Mouse (Mus musculus) limb, embryonic 11.5 days (tissue): ENCODE results near the gene Scarb1. TPM values are rescaled to one million over a fixed set of nuclear protein-coding genes. Genes with fewer than 3 reads are reported as not detected.

Experiments
- ATAC-seq: fragments of 200-750 bp; cut with Nextera tagmentation; 2 replicates; pipeline ENCODE4 v1.8.0; 2017; ENCODE audit warnings: low read depth; ENCODE audit not compliant: insufficient number of reproducible peaks, low FRiP score, low TSS enrichment
- DNase-seq: peaks from one replicate; pipeline ENCODE4 v3.0.0-alpha.2; 2015; ENCODE audit warnings: low spot score
- H3K27ac ChIP-seq: fragments of 300-500 bp; sonication (generic); replicated peaks from 2 replicates; pipeline ENCODE4 v1.5.1; 2014; ENCODE audit warnings: low read depth, mild to moderate bottlenecking, low read length
- H3K27me3 ChIP-seq: fragments of 300-500 bp; sonication (generic); 2 replicates; pipeline ENCODE4 v1.6.1; 2014; ENCODE audit warnings: mild to moderate bottlenecking, low read length, mixed read lengths; ENCODE audit not compliant: control insufficient read depth, insufficient read depth
- H3K36me3 ChIP-seq: fragments of 300-500 bp; sonication (generic); 2 replicates; pipeline ENCODE4 v1.6.1; 2014; ENCODE audit warnings: mild to moderate bottlenecking, low read length, moderate library complexity, mixed read lengths; ENCODE audit not compliant: control insufficient read depth, insufficient read depth
- H3K4me1 ChIP-seq: fragments of 300-500 bp; sonication (generic); 2 replicates; pipeline ENCODE4 v1.6.1; 2014; ENCODE audit warnings: low read length, mixed read lengths; ENCODE audit not compliant: control insufficient read depth, insufficient read depth
- H3K4me2 ChIP-seq: fragments of 300-500 bp; sonication (generic); 2 replicates; pipeline ENCODE4 v1.6.1; 2014; ENCODE audit warnings: low read depth, mild to moderate bottlenecking, moderate library complexity; ENCODE audit not compliant: severe bottlenecking
- H3K4me3 ChIP-seq: fragments of 300-500 bp; sonication (generic); 2 replicates; pipeline ENCODE4 v1.5.1; 2014; ENCODE audit warnings: low read depth, low read length
- H3K9ac ChIP-seq: fragments of 300-500 bp; sonication (generic); 2 replicates; pipeline ENCODE4 v1.6.1; 2014; ENCODE audit warnings: mild to moderate bottlenecking, low read length
- H3K9me3 ChIP-seq: fragments of 300-500 bp; sonication (generic); 2 replicates; pipeline ENCODE4 v1.6.1; 2016; ENCODE audit warnings: low read length; ENCODE audit not compliant: control insufficient read depth
- WGBS: fragments of 180-500 bp; shearing (Covaris S2); extraction: QIAGEN DNeasy Blood & Tissue Kit; methylation state at CpG from one replicate; pipeline ENCODE4 v1.1.7; 2014; 5-methylcytosine and 5-hydroxymethylcytosine counted together
- polyA plus RNA-seq: library from polyadenylated mRNA; unstranded; fragments of >200 nt; fragmentation: Nextera tagmentation; extraction: Ambion mirVana; gene quantifications from 2 replicates; pipeline ENCODE4 v1.2.1, GENCODE M21; 2014

The Scarb1 gene
- polyA plus RNA-seq, 1 experiment from 2014 or later = 30.3 TPM

DNA sequence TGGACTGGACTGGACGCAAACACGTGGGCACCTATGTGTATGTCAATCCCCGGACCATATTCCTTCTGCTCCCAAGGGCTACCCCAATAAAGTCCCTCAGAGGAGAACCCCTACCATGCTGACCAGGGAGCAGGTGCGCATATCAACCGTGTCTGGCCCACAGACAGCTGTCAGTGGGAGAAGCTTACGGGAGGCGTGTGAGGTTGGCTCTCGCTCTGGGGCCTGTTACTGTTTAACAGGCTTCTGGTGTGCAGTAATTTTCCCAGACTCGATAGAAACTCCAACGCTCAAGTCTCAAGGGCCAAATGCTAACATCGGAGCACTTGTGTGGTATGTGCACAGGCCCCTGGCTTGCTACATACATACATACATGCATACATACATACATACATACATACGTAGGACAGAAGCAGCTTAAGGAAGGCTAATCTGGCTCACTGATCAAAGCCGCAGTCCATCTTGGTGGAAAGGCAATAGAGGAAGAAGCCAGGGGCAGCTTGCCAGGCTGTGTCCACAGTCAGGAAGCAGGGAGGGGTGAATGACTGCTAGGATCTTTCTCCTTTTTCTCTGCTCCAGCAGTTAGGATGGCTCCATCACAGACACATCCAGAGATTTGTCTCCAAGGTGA, 27.8 kb downstream of the Scarb1 start:
- Histone ChIP-seq H3K4me2 (no peak overlapping the region), H3K9me3 (no peaks in the 10 kb centered on the region), H3K27me3 (no peaks in the 10 kb centered on the region), H3K27ac (no peak overlapping the region), H3K9ac (no peak overlapping the region), H3K36me3 (peaks cover 2% of the 10 kb centered on the region; the same call in 1 of the 2 replicates), H3K4me3 (no peak overlapping the region), H3K4me1 (no peaks in the 10 kb centered on the region)
- no peak for DNase-seq
- WGBS = 89% methylated on average over 13 of the region's 13 CpGs
- no peak for ATAC-seq

- no peak for ATAC-seq
- Histone ChIP-seq H3K4me3 (no peak overlapping the region), H3K27me3 (no peaks in the 10 kb centered on the region), H3K4me1 (no peaks in the 10 kb centered on the region), H3K36me3 (no peaks in the 10 kb centered on the region), H3K9me3 (no peaks in the 10 kb centered on the region), H3K27ac (no peak overlapping the region), H3K9ac (no peak overlapping the region), H3K4me2 (no peak overlapping the region)
- 78% methylated on average over 2 of the region's 2 CpGs for WGBS
- DNase-seq = no peak
Measured at GRCm38 (mm10) chr5:125310986-125311385, 29.9 kb downstream of the Scarb1 start.

DNA sequence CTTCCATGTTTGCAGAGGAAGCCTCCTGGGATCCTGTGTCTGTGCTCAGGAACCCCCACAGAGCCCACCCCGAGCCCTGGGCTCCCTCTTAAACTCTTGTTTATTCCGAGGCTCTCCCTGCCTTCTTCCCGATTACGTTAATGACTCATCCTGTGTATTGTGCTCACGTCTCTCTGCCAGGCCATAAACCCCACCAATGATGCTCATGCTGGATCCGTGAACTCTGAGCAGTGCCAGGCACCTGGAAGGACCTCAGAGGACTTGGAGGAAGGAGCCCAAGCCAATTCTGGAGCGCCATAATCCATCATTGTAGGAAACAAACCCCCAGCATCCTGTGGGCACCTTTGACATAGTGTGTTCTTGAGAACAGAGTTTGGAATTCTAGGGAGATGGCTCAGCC, 31.7 kb downstream of the Scarb1 start:
- Histone ChIP-seq H3K27ac (no peak overlapping the region), H3K9ac (no peak overlapping the region), H3K9me3 (no peaks in the 10 kb centered on the region), H3K36me3 (no peaks in the 10 kb centered on the region), H3K4me3 (no peak overlapping the region), H3K4me1 (no peaks in the 10 kb centered on the region), H3K4me2 (no peak overlapping the region), H3K27me3 (no peaks in the 10 kb centered on the region)
- DNase-seq = no peak
- no peak for ATAC-seq
- WGBS = 66% methylated on average over 7 of the region's 7 CpGs

GRCm38 (mm10) chr5:125306824-125307223, 34.1 kb downstream of the Scarb1 start:
- Histone ChIP-seq H3K27me3 (no peaks in the 10 kb centered on the region), H3K27ac (no peak overlapping the region), H3K4me1 (no peaks in the 10 kb centered on the region), H3K9ac (no peak overlapping the region), H3K36me3 (peaks cover 2% of the 10 kb centered on the region), H3K4me2 (no peak overlapping the region), H3K9me3 (no peaks in the 10 kb centered on the region), H3K4me3 (no peak overlapping the region)
- ATAC-seq (no peak), DNase-seq (no peak)
- WGBS = 91% methylated on average over 13 of the region's 13 CpGs

DNA sequence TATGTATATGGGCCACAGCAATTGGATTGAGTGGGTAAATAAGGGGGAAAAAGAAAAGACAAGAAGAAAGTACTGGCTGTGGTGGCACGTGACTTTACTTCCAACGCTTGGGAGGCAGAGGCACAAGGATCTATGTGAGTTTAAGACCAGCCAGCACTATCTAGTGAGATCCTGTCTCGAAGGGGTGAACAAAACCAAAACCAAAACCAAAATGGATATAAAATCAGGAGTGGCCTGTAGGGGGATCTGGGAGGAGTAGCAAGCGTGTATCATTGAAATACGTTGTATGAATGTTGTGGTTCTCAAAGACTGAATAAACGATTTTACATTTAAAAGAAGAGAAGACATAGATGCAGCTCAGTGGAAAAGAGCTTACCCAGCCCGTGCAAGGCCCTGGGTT, 34.5 kb downstream of the Scarb1 start:
- WGBS = 91% methylated on average over 7 of the region's 7 CpGs
- H3K9me3 ChIP-seq = no peaks in the 10 kb centered on the region

GRCm38 (mm10) chr5:125305229-125306081, 35.4 kb downstream of the Scarb1 start:
- H3K4me1 ChIP-seq = no peaks in the 10 kb centered on the region
- DNase-seq (no peak), ATAC-seq (no peak)
- peaks cover 5% of the 10 kb centered on the region for H3K36me3 ChIP-seq
- no peak overlapping the region for H3K4me2 ChIP-seq
- 56% methylated on average over 14 of the region's 14 CpGs for WGBS
- no peaks in the 10 kb centered on the region for H3K9me3 ChIP-seq
- H3K27me3 ChIP-seq = no peaks in the 10 kb centered on the region
- H3K27ac ChIP-seq = no peak overlapping the region
- no peak overlapping the region for H3K9ac ChIP-seq
- no peak overlapping the region for H3K4me3 ChIP-seq

More for the DNA sequence above, 34.5 kb downstream of the Scarb1 start:
- no peaks in the 10 kb centered on the region for H3K4me1 ChIP-seq
- ATAC-seq (no peak), DNase-seq (no peak)
- H3K9ac ChIP-seq = no peak overlapping the region
- H3K27me3 ChIP-seq = no peaks in the 10 kb centered on the region
- H3K27ac ChIP-seq = no peak overlapping the region
- no peak overlapping the region for H3K4me3 ChIP-seq
- H3K36me3 ChIP-seq = peaks cover 2% of the 10 kb centered on the region
- H3K4me2 ChIP-seq = no peak overlapping the region

- Histone ChIP-seq H3K9ac (no peak overlapping the region), H3K9me3 (no peaks in the 10 kb centered on the region; the same call in 1 of the 2 replicates), H3K36me3 (peaks cover 15% of the 10 kb centered on the region), H3K4me1 (no peaks in the 10 kb centered on the region), H3K4me2 (no peak overlapping the region), H3K27ac (no peak overlapping the region), H3K27me3 (no peaks in the 10 kb centered on the region), H3K4me3 (no peak overlapping the region)
- whole genome bisulfite sequencing = 16% methylated on average over 18 of the region's 18 CpGs
- DNase-seq = peak; percentile 80
- peak; percentile 81 for ATAC-seq
Measured at GRCm38 (mm10) chr5:125304245-125304856, 36.5 kb downstream of the Scarb1 start.

DNA sequence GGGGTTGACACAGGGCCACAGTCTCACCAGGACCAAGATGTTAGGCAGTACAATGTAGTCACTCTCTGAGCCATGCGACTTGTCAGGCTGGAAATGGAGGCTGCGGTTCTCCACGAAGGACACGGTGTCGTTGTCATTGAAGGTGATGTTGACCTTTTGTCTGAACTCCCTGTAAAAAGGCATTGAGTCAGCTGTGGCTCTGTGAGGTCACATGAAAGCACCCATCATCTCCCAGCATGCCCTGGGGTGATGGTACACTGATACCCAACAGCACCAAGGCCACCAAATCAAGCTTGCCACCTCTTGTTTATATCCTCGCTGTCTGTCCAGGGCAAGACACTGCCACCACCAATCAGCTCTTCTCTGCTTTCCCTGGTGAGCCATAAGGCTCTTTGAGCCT, 37.8 kb downstream of the Scarb1 start:
- Histone ChIP-seq H3K9ac (no peak overlapping the region), H3K27ac (no peak overlapping the region), H3K27me3 (no peaks in the 10 kb centered on the region), H3K9me3 (no peaks in the 10 kb centered on the region; the same call in 1 of the 2 replicates), H3K4me1 (no peaks in the 10 kb centered on the region), H3K4me2 (no peak overlapping the region), H3K4me3 (no peak overlapping the region), H3K36me3 (peaks cover 18% of the 10 kb centered on the region)
- 95% methylated on average over 6 of the region's 6 CpGs for WGBS
- ATAC-seq (no peak), DNase-seq (no peak)
